Mouse (Mus musculus): Measurements from ENCODE around the gene Prdm15.

Gene Prdm15

GRCm38 (mm10) chr16:97817414-97817813 lies 34.2 kb downstream of the Prdm15 start:
- DNase-seq: no peak

GRCm38 (mm10) chr16:97815269-97815668 lies 36.4 kb downstream of the Prdm15 start:
- DNase-seq: no peak

GRCm38 (mm10) chr16:97814060-97814459 lies 37.6 kb downstream of the Prdm15 start:
- DNase-seq: no peak

GRCm38 (mm10) chr16:97808881-97809280 lies 42.8 kb downstream of the Prdm15 start:
- DNase-seq: no peak

GRCm38 (mm10) chr16:97805646-97806045 lies 46.0 kb downstream of the Prdm15 start:
- DNase-seq: no peak

- peak; percentile 73 for DNase-seq
Observed at GRCm38 (mm10) chr16:97804680-97805547, 46.7 kb downstream of the Prdm15 start.

GRCm38 (mm10) chr16:97797950-97798869 lies 53.4 kb downstream of the Prdm15 start:
- no peak for DNase-seq

- DNase-seq: no peak
Observed at GRCm38 (mm10) chr16:97797212-97797611, 54.4 kb downstream of the Prdm15 start.

- DNase-seq: no peak
Observed at GRCm38 (mm10) chr16:97794256-97794655, 57.4 kb downstream of the Prdm15 start.

- no peak for DNase-seq
Observed at GRCm38 (mm10) chr16:97783057-97783456, 68.6 kb downstream of the Prdm15 start.

- DNase-seq: peak; percentile 65
Observed at GRCm38 (mm10) chr16:97778353-97779025, 73.2 kb downstream of the Prdm15 start.

- DNase-seq: no peak
Observed at GRCm38 (mm10) chr16:97766501-97766900, 85.1 kb downstream of the Prdm15 start.

GRCm38 (mm10) chr16:97764626-97765025 lies 87.0 kb downstream of the Prdm15 start:
- DNase-seq: no peak

- no peak for DNase-seq
Observed at GRCm38 (mm10) chr16:97763990-97764340, 87.7 kb downstream of the Prdm15 start.

- DNase-seq: no peak
Observed at GRCm38 (mm10) chr16:97763061-97763989, 88.3 kb downstream of the Prdm15 start, which contains the start of gene Ripk4. Ripk4 (minus strand) TSS chr16:97763787.

- DNase-seq: no peak
Observed at GRCm38 (mm10) chr16:97761782-97762181, 89.9 kb downstream of the Prdm15 start.

- DNase-seq: no peak
Observed at GRCm38 (mm10) chr16:97759681-97760080, 92.0 kb downstream of the Prdm15 start.

GRCm38 (mm10) chr16:97758288-97758687 lies 93.4 kb downstream of the Prdm15 start:
- no peak for DNase-seq

- DNase-seq: no peak
Observed at GRCm38 (mm10) chr16:97756460-97756859, 95.2 kb downstream of the Prdm15 start.

GRCm38 (mm10) chr16:97752316-97752941 lies 99.2 kb downstream of the Prdm15 start:
- DNase-seq: no peak

- no peak for DNase-seq
Observed at GRCm38 (mm10) chr16:97751884-97752283, 99.8 kb downstream of the Prdm15 start.

Measured in cerebellum, adult 8-10 months (tissue).